Mouse (Mus musculus): ENCODE results near the gene Recql5. TPM values are rescaled to one million over a fixed set of nuclear protein-coding genes. Genes with fewer than 3 reads are reported as not detected.

The Recql5 gene
- polyA plus RNA-seq, 1 experiment from 2014 or later = 7.9 TPM

DNA sequence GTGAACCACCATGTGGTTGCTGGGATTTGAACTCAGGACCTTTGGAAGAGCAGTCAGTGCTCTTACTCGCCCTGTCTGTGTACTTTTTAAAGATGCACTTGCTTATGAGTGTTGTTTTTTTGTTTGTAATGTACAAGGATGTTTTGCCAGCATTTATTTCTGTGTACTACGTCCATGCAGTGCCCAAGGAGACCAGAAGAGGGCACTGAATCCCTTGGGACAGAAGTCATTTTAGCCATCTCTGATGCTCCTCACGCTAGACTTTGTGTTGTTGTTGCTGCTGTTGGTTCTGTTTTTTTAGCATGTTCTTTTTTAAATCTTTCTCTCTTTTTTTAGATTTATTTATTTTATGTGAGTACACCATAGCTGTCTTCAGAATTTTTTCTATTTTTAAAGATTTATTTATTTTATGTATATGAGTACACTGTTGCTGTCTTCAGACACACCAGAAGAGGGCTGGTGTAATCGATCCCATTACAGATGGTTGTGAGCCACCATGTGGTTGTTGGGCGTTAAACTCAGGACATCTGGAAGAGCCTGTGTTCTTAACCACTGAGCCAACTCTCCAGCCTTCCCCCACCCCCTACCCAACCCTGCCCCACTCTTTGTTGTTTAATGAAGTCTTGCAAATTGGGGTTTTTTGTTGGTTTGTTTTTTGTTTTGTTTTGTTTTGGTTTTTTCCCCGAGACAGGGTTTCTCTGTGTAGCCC is 13.0 kb downstream of the Recql5 start:
- Histone ChIP-seq H3K9me3 (replicated peaks; ENCODE audit: control insufficient read depth, low read length) (no peaks in the 10 kb centered on the region), H3K27ac (ENCODE audit: low read length) (no peak overlapping the region), H3K4me1 (ENCODE audit: control insufficient read depth, low read depth, low read length) (peaks cover 3% of the 10 kb centered on the region), H3K4me3 (ENCODE audit: low read depth, low read length) (no peak overlapping the region), H3K27me3 (ENCODE audit: control insufficient read depth, insufficient read depth, low read depth, low read length) (no peaks in the 10 kb centered on the region), H3K36me3 (ENCODE audit: control insufficient read depth, insufficient read depth) (peaks cover 2% of the 10 kb centered on the region; the same call in 1 of the 2 replicates), H3K9ac (ENCODE audit: low read depth, low read length) (no peak overlapping the region), H3K4me2 (ENCODE audit: low read depth, low read length) (no peak overlapping the region)
- 27% methylated on average over 6 of the region's 6 CpGs for WGBS (ENCODE audit: insufficient replicate concordance)
- peak; percentile 58 for ATAC-seq (ENCODE audit: low read depth)

DNA sequence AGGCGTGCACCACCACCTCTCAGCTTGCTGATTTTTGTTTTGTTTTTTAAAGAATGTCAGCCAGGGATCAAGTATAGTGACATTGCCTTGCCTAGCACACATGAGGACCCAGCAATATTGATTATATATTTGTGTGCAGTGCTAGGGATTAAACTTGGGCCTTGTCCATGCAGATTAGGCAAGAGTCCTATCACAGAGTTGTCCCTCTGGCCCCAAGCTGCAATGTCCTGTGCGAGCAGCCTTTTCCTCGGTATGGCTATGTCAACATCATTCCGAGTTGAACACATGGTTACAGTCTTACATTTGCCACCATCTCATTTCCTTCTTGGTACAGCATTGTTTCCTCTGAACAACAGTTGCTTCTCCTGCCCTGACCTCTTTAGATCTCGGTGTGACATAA is 14.2 kb downstream of the Recql5 start:
- WGBS (ENCODE audit: insufficient replicate concordance) = 65% methylated on average over 5 of the region's 5 CpGs
- Histone ChIP-seq H3K4me2 (ENCODE audit: low read depth, low read length) (no peak overlapping the region), H3K27ac (ENCODE audit: low read length) (0 out of 2 replicates have a peak overlapping the region, but pooled peaks have one; percentile 20), H3K9ac (ENCODE audit: low read depth, low read length) (no peak overlapping the region), H3K4me3 (ENCODE audit: low read depth, low read length) (no peak overlapping the region), H3K27me3 (ENCODE audit: control insufficient read depth, insufficient read depth, low read depth, low read length) (no peaks in the 10 kb centered on the region), H3K36me3 (ENCODE audit: control insufficient read depth, insufficient read depth) (peaks cover 2% of the 10 kb centered on the region; the same call in 1 of the 2 replicates), H3K9me3 (replicated peaks; ENCODE audit: control insufficient read depth, low read length) (no peaks in the 10 kb centered on the region), H3K4me1 (ENCODE audit: control insufficient read depth, low read depth, low read length) (peaks cover 3% of the 10 kb centered on the region)
- peak; percentile 47; the same call in 1 of the 2 replicates for ATAC-seq (ENCODE audit: low read depth)

DNA sequence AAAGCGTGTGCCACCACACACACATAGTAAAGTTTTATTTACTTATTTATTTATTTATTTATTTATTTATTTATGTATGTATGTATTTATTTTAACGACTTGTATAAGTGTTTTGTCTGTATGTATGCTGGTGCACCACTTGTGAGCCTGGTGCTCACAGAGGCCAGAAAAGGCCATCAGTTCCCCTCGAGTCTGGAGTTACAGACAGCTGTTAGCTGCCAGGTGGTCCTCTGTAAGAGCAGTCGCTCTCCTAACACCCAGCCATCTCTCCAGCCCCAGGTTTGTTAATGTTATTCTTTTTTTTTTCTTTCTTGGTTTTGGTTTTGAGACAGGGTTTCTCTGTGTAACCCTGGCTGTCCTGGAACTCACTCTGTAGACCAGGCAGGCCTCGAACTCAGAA is 14.6 kb downstream of the Recql5 start:
- Histone ChIP-seq H3K9me3 (replicated peaks; ENCODE audit: control insufficient read depth, low read length) (no peaks in the 10 kb centered on the region), H3K9ac (ENCODE audit: low read depth, low read length) (no peak overlapping the region), H3K4me2 (ENCODE audit: low read depth, low read length) (no peak overlapping the region), H3K27me3 (ENCODE audit: control insufficient read depth, insufficient read depth, low read depth, low read length) (no peaks in the 10 kb centered on the region), H3K4me3 (ENCODE audit: low read depth, low read length) (no peak overlapping the region), H3K36me3 (ENCODE audit: control insufficient read depth, insufficient read depth) (peaks cover 2% of the 10 kb centered on the region; the same call in 1 of the 2 replicates), H3K4me1 (ENCODE audit: control insufficient read depth, low read depth, low read length) (peaks cover 3% of the 10 kb centered on the region), H3K27ac (ENCODE audit: low read length) (no peak overlapping the region)
- WGBS (ENCODE audit: insufficient replicate concordance) = 81% methylated on average over 5 of the region's 5 CpGs
- no peak for ATAC-seq (ENCODE audit: low read depth)

DNA sequence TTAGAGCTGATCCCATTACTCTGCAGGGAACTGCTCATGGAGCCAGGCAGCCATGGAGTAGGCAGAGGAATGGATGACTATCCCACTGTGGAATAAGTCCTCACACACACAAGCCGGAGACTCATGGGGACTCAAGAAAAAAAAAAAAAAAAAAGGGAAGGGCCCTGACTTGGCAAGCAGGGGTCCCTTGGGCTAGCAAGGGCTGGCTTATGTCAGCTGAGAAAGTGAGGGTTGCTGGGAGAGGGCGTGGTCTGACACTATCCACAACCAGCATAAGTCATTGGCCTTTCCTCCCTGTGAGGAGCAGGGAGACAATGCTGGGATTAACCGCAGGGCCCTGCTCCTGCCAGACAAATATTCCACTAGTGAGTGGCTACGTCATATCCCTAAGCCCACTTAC is 16.7 kb downstream of the Recql5 start:
- Histone ChIP-seq H3K27ac (ENCODE audit: low read length) (no peak overlapping the region), H3K4me2 (ENCODE audit: low read depth, low read length) (no peak overlapping the region), H3K27me3 (ENCODE audit: control insufficient read depth, insufficient read depth, low read depth, low read length) (no peaks in the 10 kb centered on the region), H3K9ac (ENCODE audit: low read depth, low read length) (no peak overlapping the region), H3K4me3 (ENCODE audit: low read depth, low read length) (no peak overlapping the region), H3K36me3 (ENCODE audit: control insufficient read depth, insufficient read depth) (no peaks in the 10 kb centered on the region), H3K9me3 (replicated peaks; ENCODE audit: control insufficient read depth, low read length) (no peaks in the 10 kb centered on the region), H3K4me1 (ENCODE audit: control insufficient read depth, low read depth, low read length) (peaks cover 16% of the 10 kb centered on the region)
- WGBS (ENCODE audit: insufficient replicate concordance) = 80% methylated on average over 4 of the region's 4 CpGs
- no peak for ATAC-seq (ENCODE audit: low read depth)

DNA sequence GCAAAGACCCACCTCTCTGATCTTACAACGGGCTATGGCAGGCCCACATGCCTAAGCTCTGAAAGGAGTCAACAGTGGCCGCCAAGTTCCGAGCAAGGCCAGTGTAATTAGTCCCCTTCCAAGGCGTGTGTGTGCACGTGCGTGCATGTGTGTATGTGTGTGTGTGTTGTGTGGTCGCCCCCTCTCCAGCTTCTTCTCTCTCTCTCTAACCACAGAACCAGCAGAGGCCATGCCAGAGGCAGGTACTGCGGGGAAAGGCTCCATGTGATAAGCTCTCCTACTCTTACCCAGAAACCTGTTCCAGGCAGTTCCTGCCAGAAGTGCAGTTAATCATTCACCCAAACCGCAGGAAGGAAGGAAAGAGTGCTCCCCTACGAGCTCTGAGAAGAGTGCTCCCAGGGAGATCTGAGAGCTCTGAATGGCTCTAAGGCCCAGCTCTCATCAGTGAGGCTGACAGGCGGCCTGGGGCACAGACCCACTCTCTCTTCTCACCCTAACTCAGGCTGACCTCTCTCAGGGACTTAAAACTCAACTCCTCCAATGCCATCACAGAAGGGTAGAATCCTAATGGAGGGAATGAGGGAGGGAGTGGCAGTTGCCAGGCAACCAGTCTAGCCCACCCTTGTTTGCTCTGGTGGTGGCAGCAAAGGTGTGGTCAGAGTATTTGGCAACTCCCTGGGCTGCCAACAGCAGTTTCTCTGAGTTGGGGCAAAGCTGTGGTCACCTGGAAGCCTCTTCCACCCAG is 21.5 kb downstream of the Recql5 start, which contains the start of gene Smim6:
Smim6 (plus strand) TSS at position 386 of the 745 bp plus-strand sequence.
- Histone ChIP-seq H3K4me2 (ENCODE audit: low read depth, low read length) (peak within 1 kb of the TSS; percentile 51), H3K9ac (ENCODE audit: low read depth, low read length) (peak within 1 kb of the TSS; percentile 54), H3K36me3 (ENCODE audit: control insufficient read depth, insufficient read depth) (peaks cover 10% of the 10 kb centered on the region), H3K9me3 (replicated peaks; ENCODE audit: control insufficient read depth, low read length) (no peaks in the 10 kb centered on the region), H3K4me3 (ENCODE audit: low read depth, low read length) (peak within 1 kb of the TSS; percentile 9; the same call in 1 of the 2 replicates), H3K4me1 (ENCODE audit: control insufficient read depth, low read depth, low read length) (peaks cover 34% of the 10 kb centered on the region), H3K27me3 (ENCODE audit: control insufficient read depth, insufficient read depth, low read depth, low read length) (no peaks in the 10 kb centered on the region), H3K27ac (ENCODE audit: low read length) (peak within 1 kb of the TSS; percentile 94)
- ATAC-seq (ENCODE audit: low read depth) = peak; percentile 76
- 13% methylated on average over 11 of the region's 11 CpGs for WGBS (ENCODE audit: insufficient replicate concordance)

DNA sequence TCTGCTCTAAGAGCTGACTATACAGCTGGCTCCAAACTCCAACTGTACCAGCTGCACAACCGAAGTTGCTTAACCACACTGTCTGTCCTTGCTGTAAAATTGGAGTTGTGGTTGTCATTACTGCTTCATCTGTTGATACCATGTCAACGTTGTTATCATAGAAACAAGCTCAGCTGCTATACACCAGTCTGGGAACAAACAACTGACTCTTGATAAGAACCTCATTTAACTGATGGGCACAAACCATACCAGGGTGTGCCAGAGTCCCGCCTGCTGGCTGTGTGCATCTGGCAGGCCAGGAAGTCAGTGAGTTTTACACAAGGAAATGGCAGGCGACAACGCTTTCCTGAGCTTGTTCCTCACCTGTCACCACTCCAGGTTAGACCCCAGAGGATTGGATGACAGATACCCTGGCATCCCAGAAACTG is 22.1 kb downstream of the Recql5 start:
- Histone ChIP-seq H3K4me1 (ENCODE audit: control insufficient read depth, low read depth, low read length) (peaks cover 38% of the 10 kb centered on the region), H3K36me3 (ENCODE audit: control insufficient read depth, insufficient read depth) (peaks cover 16% of the 10 kb centered on the region), H3K27me3 (ENCODE audit: control insufficient read depth, insufficient read depth, low read depth, low read length) (no peaks in the 10 kb centered on the region), H3K4me2 (ENCODE audit: low read depth, low read length) (peak overlapping the region; percentile 51), H3K9me3 (replicated peaks; ENCODE audit: control insufficient read depth, low read length) (no peaks in the 10 kb centered on the region), H3K9ac (ENCODE audit: low read depth, low read length) (peak overlapping the region; percentile 54), H3K4me3 (ENCODE audit: low read depth, low read length) (peak overlapping the region; percentile 9; the same call in 1 of the 2 replicates), H3K27ac (ENCODE audit: low read length) (peak overlapping the region; percentile 94)
- peak; percentile 88 for ATAC-seq (ENCODE audit: low read depth)
- 12% methylated on average over 5 of the region's 5 CpGs for WGBS (ENCODE audit: insufficient replicate concordance)

DNA sequence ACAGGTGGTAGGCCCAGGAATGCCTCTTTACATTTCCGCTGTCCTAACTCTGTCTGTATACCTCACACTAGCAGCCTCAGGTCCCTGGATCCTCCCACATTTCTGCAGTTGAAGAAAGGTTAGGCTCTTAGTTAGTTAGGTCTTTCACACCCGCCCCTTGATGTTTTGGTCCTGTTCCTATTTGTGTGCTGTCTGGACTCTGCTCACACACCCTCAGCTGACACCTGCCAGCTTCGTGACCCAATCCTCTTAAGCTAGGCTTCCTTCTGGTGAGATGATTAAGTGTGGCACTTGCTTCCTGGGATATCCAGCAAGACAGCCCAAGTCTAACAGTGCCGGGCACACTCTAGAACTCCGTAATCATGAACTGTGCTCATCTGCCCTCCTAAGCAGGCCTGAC is 26.8 kb downstream of the Recql5 start:
- Histone ChIP-seq H3K9me3 (replicated peaks; ENCODE audit: control insufficient read depth, low read length) (no peaks in the 10 kb centered on the region), H3K4me2 (ENCODE audit: low read depth, low read length) (no peak overlapping the region), H3K4me3 (ENCODE audit: low read depth, low read length) (no peak overlapping the region), H3K27ac (ENCODE audit: low read length) (peak overlapping the region; percentile 98), H3K4me1 (ENCODE audit: control insufficient read depth, low read depth, low read length) (peaks cover 71% of the 10 kb centered on the region), H3K36me3 (ENCODE audit: control insufficient read depth, insufficient read depth) (peaks cover 29% of the 10 kb centered on the region), H3K27me3 (ENCODE audit: control insufficient read depth, insufficient read depth, low read depth, low read length) (no peaks in the 10 kb centered on the region), H3K9ac (ENCODE audit: low read depth, low read length) (no peak overlapping the region)
- 87% methylated on average over 5 of the region's 5 CpGs for WGBS (ENCODE audit: insufficient replicate concordance)
- no peak for ATAC-seq (ENCODE audit: low read depth)

DNA sequence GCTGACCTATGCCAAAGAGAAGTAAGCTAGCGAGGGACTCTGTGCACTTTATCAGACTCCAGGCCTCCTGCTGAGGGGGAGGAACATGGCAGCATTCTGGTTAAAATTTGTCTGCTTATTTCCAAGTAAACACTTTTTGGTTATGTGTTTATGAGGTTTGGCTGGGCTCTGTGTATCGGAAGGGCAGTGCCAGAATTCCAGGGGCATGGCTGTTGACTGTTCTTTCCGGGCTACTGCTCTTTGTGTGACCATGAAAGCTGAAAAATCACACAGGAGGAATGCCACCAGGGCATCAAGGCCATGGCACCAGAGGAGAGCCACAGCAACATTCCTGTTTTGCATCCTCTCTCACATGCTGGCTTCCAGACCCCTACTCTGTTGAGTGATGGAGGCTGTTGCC is 27.2 kb downstream of the Recql5 start:
- Histone ChIP-seq H3K9ac (ENCODE audit: low read depth, low read length) (no peak overlapping the region; the same call in 1 of the 2 replicates), H3K4me1 (ENCODE audit: control insufficient read depth, low read depth, low read length) (peaks cover 71% of the 10 kb centered on the region)
- WGBS (ENCODE audit: insufficient replicate concordance) = 80% methylated on average over 3 of the region's 3 CpGs

More for the DNA sequence above, 27.2 kb downstream of the Recql5 start:
- no peaks in the 10 kb centered on the region for H3K9me3 ChIP-seq (replicated peaks; ENCODE audit: control insufficient read depth, low read length)
- H3K4me3 ChIP-seq (ENCODE audit: low read depth, low read length) = no peak overlapping the region
- peak overlapping the region; percentile 98 for H3K27ac ChIP-seq (ENCODE audit: low read length)
- no peaks in the 10 kb centered on the region for H3K27me3 ChIP-seq (ENCODE audit: control insufficient read depth, insufficient read depth, low read depth, low read length)
- ATAC-seq (ENCODE audit: low read depth) = no peak
- H3K36me3 ChIP-seq (ENCODE audit: control insufficient read depth, insufficient read depth) = peaks cover 29% of the 10 kb centered on the region
- no peak overlapping the region for H3K4me2 ChIP-seq (ENCODE audit: low read depth, low read length)

Measured in liver, embryonic 16.5 days (tissue).